Mouse (Mus musculus) embryonic fibroblast, embryonic 13.5 days (primary cell): Measurements from ENCODE around the gene Rapgef5. TPM values are rescaled to one million over a fixed set of nuclear protein-coding genes. Genes with fewer than 3 reads are reported as not detected.

Experiments
- H3K27ac ChIP-seq: 2 replicates; pipeline ENCODE4 v1.5.1; 2012; ENCODE audit warnings: low read length, control low read depth, inconsistent platforms; ENCODE audit not compliant: insufficient read depth
- H3K4me1 ChIP-seq: 2 replicates; pipeline ENCODE4 v1.6.1; 2011; ENCODE audit warnings: low read length; ENCODE audit not compliant: control insufficient read depth, insufficient read depth
- H3K4me3 ChIP-seq: 2 replicates; pipeline ENCODE4 v1.5.1; 2011; ENCODE audit warnings: mild to moderate bottlenecking, control low read depth, low read length; ENCODE audit not compliant: insufficient read depth
- CTCF ChIP-seq: IDR thresholded peaks from 2 replicates; pipeline ENCODE4 v1.5.1; 2011; ENCODE audit warnings: mild to moderate bottlenecking, control low read depth, low read length, moderate library complexity, borderline replicate concordance; ENCODE audit not compliant: insufficient read depth
- POLR2A ChIP-seq: IDR thresholded peaks from 2 replicates; pipeline ENCODE4 v1.6.1; 2011; ENCODE audit warnings: low read depth, mild to moderate bottlenecking, control low read depth, low read length, moderate library complexity
- polyA plus RNA-seq: library from polyadenylated mRNA; stranded (reverse); fragments of >200 nt; gene quantifications from 2 replicates; pipeline ENCODE4 v1.2.4, GENCODE M21; 2011; ENCODE audit warnings: low read depth; ENCODE audit not compliant: missing spikeins, insufficient read length

The Rapgef5 gene
- polyA plus RNA-seq, 1 experiment = 0.30 TPM

GRCm38 (mm10) chr12:117661871-117662270 lies 145.6 kb downstream of the Rapgef5 start:
- Histone ChIP-seq H3K4me3 (no peak overlapping the region), H3K27ac (no peak overlapping the region), H3K4me1 (no peaks in the 10 kb centered on the region)
- TF ChIP-seq POLR2A (no peak), CTCF (no peak)

GRCm38 (mm10) chr12:117663637-117664036 lies 147.4 kb downstream of the Rapgef5 start:
- TF ChIP-seq POLR2A (no peak), CTCF (no peak)
- H3K4me3 ChIP-seq = no peak overlapping the region
- H3K27ac ChIP-seq = no peak overlapping the region

GRCm38 (mm10) chr12:117664644-117665043 lies 148.4 kb downstream of the Rapgef5 start:
- TF ChIP-seq POLR2A (no peak), CTCF (no peak)
- H3K27ac ChIP-seq = no peak overlapping the region
- H3K4me1 ChIP-seq = no peaks in the 10 kb centered on the region
- no peak overlapping the region for H3K4me3 ChIP-seq

More at GRCm38 (mm10) chr12:117663637-117664036, 147.4 kb downstream of the Rapgef5 start:
- no peaks in the 10 kb centered on the region for H3K4me1 ChIP-seq

GRCm38 (mm10) chr12:117666391-117666790 lies 150.1 kb downstream of the Rapgef5 start:
- TF ChIP-seq CTCF (no peak), POLR2A (no peak)
- H3K4me1 ChIP-seq = no peaks in the 10 kb centered on the region
- H3K27ac ChIP-seq = no peak overlapping the region
- H3K4me3 ChIP-seq = no peak overlapping the region

GRCm38 (mm10) chr12:117669610-117670400 lies 153.5 kb downstream of the Rapgef5 start:
- Histone ChIP-seq H3K4me1 (no peaks in the 10 kb centered on the region), H3K4me3 (no peak overlapping the region), H3K27ac (no peak overlapping the region)
- TF ChIP-seq POLR2A (no peak), CTCF (no peak)

GRCm38 (mm10) chr12:117673188-117673587 lies 156.9 kb downstream of the Rapgef5 start:
- Histone ChIP-seq H3K4me1 (no peaks in the 10 kb centered on the region), H3K4me3 (no peak overlapping the region), H3K27ac (no peak overlapping the region)
- TF ChIP-seq POLR2A = no peak
- TF ChIP-seq CTCF = no peak

GRCm38 (mm10) chr12:117674511-117674910 lies 158.2 kb downstream of the Rapgef5 start:
- Histone ChIP-seq H3K4me3 (no peak overlapping the region), H3K4me1 (no peaks in the 10 kb centered on the region), H3K27ac (no peak overlapping the region)
- no peak for TF ChIP-seq CTCF
- no peak for TF ChIP-seq POLR2A

- Histone ChIP-seq H3K4me1 (no peaks in the 10 kb centered on the region), H3K4me3 (no peak overlapping the region), H3K27ac (no peak overlapping the region)
- TF ChIP-seq CTCF (no peak), POLR2A (no peak)
Observed at GRCm38 (mm10) chr12:117676265-117676664, 160.0 kb downstream of the Rapgef5 start.

GRCm38 (mm10) chr12:117678916-117679315 lies 162.6 kb downstream of the Rapgef5 start:
- H3K4me1 ChIP-seq = no peaks in the 10 kb centered on the region
- H3K27ac ChIP-seq = no peak overlapping the region
- H3K4me3 ChIP-seq = no peak overlapping the region
- TF ChIP-seq POLR2A (no peak), CTCF (no peak)

- H3K27ac ChIP-seq = no peak overlapping the region
- TF ChIP-seq POLR2A (no peak), CTCF (no peak)
- H3K4me3 ChIP-seq = no peak overlapping the region
- no peaks in the 10 kb centered on the region for H3K4me1 ChIP-seq
Observed at GRCm38 (mm10) chr12:117679795-117680194, 163.5 kb downstream of the Rapgef5 start.
